ENCODE assay signal across 37 mouse cellular contexts in genomic region chr6:118061266-118061665, GRCm38 (mm10). TPM values are rescaled to one million over a fixed set of nuclear protein-coding genes. Genes with fewer than 3 reads are reported as not detected.
"Had no signal": no experiment of that assay in that cellular context is flagged by ENCODE, and none has a peak within 500 bp of the region (broad histone marks: within the 10 kb centered on the region; RNA-seq: fewer than 3 reads in every experiment).

No protein-coding gene starts in this region.

- H3K4me2 ChIP-seq: heart, embryonic 11.5 days; heart, embryonic 12.5 days; heart, embryonic 13.5 days; heart, embryonic 15.5 days; hindbrain, embryonic 12.5 days; hindbrain, embryonic 13.5 days; hindbrain, embryonic 14.5 days; hindbrain, embryonic 15.5 days; intestine, embryonic 15.5 days; kidney, embryonic 15.5 days had no signal

- H3K9ac ChIP-seq: heart, embryonic 12.5 days; heart, embryonic 13.5 days; heart, embryonic 15.5 days; hindbrain, embryonic 12.5 days; hindbrain, embryonic 13.5 days; hindbrain, embryonic 14.5 days; hindbrain, embryonic 15.5 days; intestine, embryonic 15.5 days; kidney, embryonic 15.5 days had no signal

- ATAC-seq: hindbrain, embryonic 16.5 days; hindbrain, postnatal 0 days; inflammation-experienced regulatory T-cells, adult 6 months; intestine, embryonic 15.5 days; intestine, embryonic 16.5 days; intestine, postnatal 0 days had no signal

- H3K4me3 ChIP-seq: heart, embryonic 10.5 days; heart, embryonic 12.5 days; heart, embryonic 13.5 days; heart, embryonic 15.5 days; hindbrain, embryonic 10.5 days; hindbrain, embryonic 12.5 days; hindbrain, embryonic 13.5 days; hindbrain, embryonic 15.5 days; intestine, embryonic 15.5 days; kidney, embryonic 15.5 days; layer of hippocampus, adult 2 months had no signal

- H3K27me3 ChIP-seq: hindbrain, embryonic 15.5 days had no signal

- H3K36me3 ChIP-seq: heart, embryonic 10.5 days; heart, embryonic 12.5 days; heart, embryonic 13.5 days; heart, embryonic 15.5 days; hindbrain, embryonic 10.5 days; hindbrain, embryonic 12.5 days; hindbrain, embryonic 13.5 days; hindbrain, embryonic 15.5 days; intestine, embryonic 15.5 days; kidney, embryonic 15.5 days had no signal

- H3K9me3 ChIP-seq: heart, embryonic 10.5 days; heart, embryonic 13.5 days; heart, embryonic 15.5 days; hindbrain, embryonic 10.5 days; hindbrain, embryonic 12.5 days; hindbrain, embryonic 13.5 days; hindbrain, embryonic 15.5 days; intestine, embryonic 15.5 days; kidney, embryonic 15.5 days had no signal

- H3K27ac ChIP-seq: heart, embryonic 10.5 days; heart, embryonic 13.5 days; heart, embryonic 15.5 days; hindbrain, embryonic 10.5 days; hindbrain, embryonic 12.5 days; hindbrain, embryonic 13.5 days; hindbrain, embryonic 14.5 days; hindbrain, embryonic 15.5 days; hindbrain, postnatal 0 days; intestine, embryonic 15.5 days; kidney, embryonic 15.5 days; kidney, postnatal 0 days; layer of hippocampus, adult 2 months had no signal

- DNase-seq: heart, postnatal 10 days; heart, postnatal 14 days; heart, postnatal 36 days; heart, postnatal 4 days; kidney, adult 11 months; kidney, adult 18-20 months; kidney, adult 2 months; kidney, adult 8-10 months; kidney, adult 9 months; kidney, postnatal 10 days; kidney, postnatal 14 days; kidney, postnatal 25 days; kidney, postnatal 36 days; kidney, postnatal 4 days; layer of hippocampus, adult 9-11 months; layer of hippocampus, postnatal 36 days had no signal

RNA-seq across cellular contexts. Expression of gene Rasgef1a, which starts 50.0 kb away (rescaled TPM):
- total RNA-seq: hematopoietic stem cell, adult 5-6 weeks had no signal
- polyA plus RNA-seq: hindbrain, embryonic 10.5 days; hindbrain, embryonic 11.5 days had no signal
